Mouse (Mus musculus) brain, embryonic 14.5 days (tissue): ENCODE measurements around the gene Mfn2.

Source experiments
- CTCF ChIP-seq: fragments of 200-500 bp; IDR thresholded peaks from 2 replicates; pipeline ENCODE4 v1.5.1; 2012; ENCODE audit warnings: inconsistent platforms, mild to moderate bottlenecking, moderate library complexity, borderline replicate concordance; ENCODE audit not compliant: insufficient read depth, insufficient read length; ENCODE audit errors: extremely low read depth
- POLR2A ChIP-seq: fragments of 200-500 bp; IDR thresholded peaks from 2 replicates; pipeline ENCODE4 v1.6.1; 2012; ENCODE audit warnings: mild to moderate bottlenecking, inconsistent platforms, borderline replicate concordance; ENCODE audit not compliant: poor library complexity, insufficient read depth, insufficient read length, severe bottlenecking; ENCODE audit errors: extremely low read depth

GRCm38 (mm10) chr4:147937486-147937885 lies 33.0 kb upstream of the Mfn2 start:
- TF ChIP-seq CTCF (no peak), POLR2A (no peak)
